Mouse (Mus musculus) skeletal muscle tissue, postnatal 0 days (tissue): Measurements from ENCODE around the gene Olfr1062. TPM values are rescaled to one million over a fixed set of nuclear protein-coding genes. Genes with fewer than 3 reads are reported as not detected.

Source experiments
- polyA plus RNA-seq: library from polyadenylated mRNA; unstranded; fragments of >200 nt; fragmentation: Nextera tagmentation; extraction: Ambion mirVana; gene quantifications from 2 replicates; pipeline ENCODE4 v1.2.1, GENCODE M21; 2015

Gene Olfr1062
- polyA plus RNA-seq, result not detected in 2 replicates

DNA sequence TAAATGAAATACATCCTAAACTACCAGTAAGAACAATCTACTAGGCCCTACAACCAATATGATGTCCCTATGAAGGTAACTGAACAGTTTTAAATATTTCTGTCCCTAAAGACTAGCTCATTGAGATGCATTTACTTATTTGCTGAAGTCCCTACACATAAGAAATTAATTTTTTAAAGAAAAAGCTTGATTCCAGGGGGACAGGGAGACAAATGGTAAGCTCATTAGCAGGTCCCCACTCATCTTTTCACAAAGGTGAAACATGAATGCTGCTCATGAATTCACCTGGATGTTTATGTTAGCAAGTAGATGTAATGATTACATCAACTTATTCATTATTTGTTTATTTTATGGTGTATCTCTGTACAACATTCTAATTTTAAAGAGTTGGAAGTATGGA, at the start of gene Olfr1062:
Gene Olfr1062 (minus strand): TSS at position 101 of the 400 bp plus-strand sequence.

GRCm38 (mm10) chr2:86456169-86456568, 29.6 kb upstream of the Olfr1062 start, which contains the start of gene Olfr1066:
Gene Olfr1066 (minus strand): TSS chr2:86456269.

DNA sequence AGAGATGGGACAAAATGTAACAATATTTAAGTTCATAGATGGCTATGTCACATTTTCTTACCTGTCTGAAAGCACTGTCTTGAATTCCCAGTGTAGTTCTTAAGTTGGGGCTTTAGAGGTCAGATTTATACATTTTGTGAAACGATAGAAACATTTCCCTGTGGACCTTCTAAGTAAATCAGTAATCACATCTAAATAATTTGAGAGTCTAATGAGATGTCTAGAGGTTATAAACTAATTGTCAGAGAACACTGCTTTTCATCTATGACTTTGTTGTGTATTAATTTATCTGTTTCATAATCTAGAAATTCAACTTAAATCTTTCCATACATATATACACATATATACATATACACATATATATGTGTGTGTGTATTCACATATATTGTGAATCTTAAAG, 23.9 kb upstream of the Olfr1062 start, which contains the start of gene Olfr1065:
Gene Olfr1065 (minus strand): TSS at position 101 of the 400 bp plus-strand sequence.

DNA sequence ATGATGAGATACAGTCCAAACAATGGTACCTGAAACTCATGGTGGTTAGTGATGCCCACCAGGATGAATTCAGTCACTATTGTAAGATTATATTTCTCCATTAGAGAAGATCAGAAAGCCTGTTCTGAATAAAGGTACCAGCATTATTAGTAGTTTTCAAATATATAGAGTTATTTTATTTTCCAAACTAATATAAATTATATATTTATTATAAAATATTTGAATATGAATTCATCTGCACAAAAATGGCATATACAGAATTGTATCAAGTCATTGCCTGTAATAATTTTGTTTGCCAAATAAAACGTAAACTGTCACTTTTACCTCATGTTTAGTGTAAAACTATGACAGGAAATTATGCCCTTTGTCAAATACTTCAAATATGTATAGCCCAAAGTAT, 12.6 kb downstream of the Olfr1062 start, which contains the start of gene Olfr1061:
Gene Olfr1061 (minus strand): TSS at position 101 of the 400 bp plus-strand sequence.

DNA sequence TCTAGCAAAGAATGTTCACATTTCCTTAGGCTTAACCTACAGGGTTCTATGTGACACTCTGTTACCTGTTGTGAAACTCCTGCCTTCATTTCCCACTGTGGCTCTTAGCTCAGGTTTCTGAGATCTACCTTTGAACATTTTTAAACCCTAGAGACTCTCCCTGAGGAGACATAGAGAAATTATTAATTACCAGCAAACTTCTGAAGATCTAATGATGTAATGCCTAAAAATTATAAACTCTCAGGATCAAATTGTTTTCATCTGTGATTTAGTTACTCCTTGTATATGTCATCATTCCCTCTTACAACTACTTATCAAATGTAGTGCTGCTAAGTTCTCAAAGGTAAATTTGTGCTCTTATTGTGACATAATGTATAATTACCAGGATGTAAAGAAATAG, 38.1 kb downstream of the Olfr1062 start, which contains the start of gene Olfr1058:
Gene Olfr1058 (minus strand): TSS at position 101 of the 400 bp plus-strand sequence.

DNA sequence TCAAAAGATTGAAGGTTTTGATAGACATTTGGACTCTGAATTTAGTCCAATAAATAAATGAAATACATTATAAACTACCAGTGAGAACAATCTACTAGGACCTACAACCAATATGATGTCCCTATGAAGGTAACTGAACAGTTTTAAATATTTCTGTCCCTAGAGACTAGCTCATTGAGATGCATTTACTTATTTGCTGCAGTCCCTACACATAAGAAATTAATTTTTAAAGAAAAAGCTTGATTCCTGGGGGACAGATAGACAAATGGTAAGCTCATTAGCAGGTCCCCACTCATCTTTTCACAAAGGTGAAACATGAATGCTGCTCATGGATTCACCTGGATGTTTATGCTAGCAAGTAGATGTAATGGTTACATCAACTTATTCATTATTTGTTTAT, 48.3 kb downstream of the Olfr1062 start, which contains the start of gene Olfr1057:
Gene Olfr1057 (minus strand): TSS at position 101 of the 400 bp plus-strand sequence.

Other genes starting within 250 kb of the Olfr1062 start
- not detected in 2 replicates for gene Olfr1044, start 248.9 kb downstream of the Olfr1062 start, polyA plus RNA-seq
- gene Olfr52, start 241.1 kb downstream of the Olfr1062 start, polyA plus RNA-seq, result not detected in 2 replicates
- gene Olfr1045, start 223.7 kb downstream of the Olfr1062 start, polyA plus RNA-seq, result not detected in 2 replicates
- gene Olfr1046, start 207.4 kb downstream of the Olfr1062 start, polyA plus RNA-seq, result not detected in 2 replicates
- gene Olfr1047, start 195.3 kb downstream of the Olfr1062 start, polyA plus RNA-seq, result not detected in 2 replicates
- not detected in 2 replicates for gene Olfr1048, start 186.5 kb downstream of the Olfr1062 start, polyA plus RNA-seq
- gene Olfr1049, start 168.4 kb downstream of the Olfr1062 start, polyA plus RNA-seq, result not detected in 2 replicates
- gene Olfr1051, start 147.7 kb downstream of the Olfr1062 start, polyA plus RNA-seq, result not detected in 2 replicates
- not detected in 2 replicates for gene Olfr1052, start 134.3 kb downstream of the Olfr1062 start, polyA plus RNA-seq
- gene Olfr1053, start 111.5 kb downstream of the Olfr1062 start, polyA plus RNA-seq, result not detected in 2 replicates
- gene Olfr1054, start 91.3 kb downstream of the Olfr1062 start, polyA plus RNA-seq, result not detected in 2 replicates
- gene Olfr1055, start 76.5 kb downstream of the Olfr1062 start, polyA plus RNA-seq, result not detected in 2 replicates
- gene Olfr1056, start 64.3 kb downstream of the Olfr1062 start, polyA plus RNA-seq, result not detected in 2 replicates
- not detected in 2 replicates for gene Olfr1057, start 48.4 kb downstream of the Olfr1062 start, polyA plus RNA-seq
- not detected in 2 replicates for gene Olfr1058, start 38.2 kb downstream of the Olfr1062 start, polyA plus RNA-seq
- not detected in 2 replicates for gene Olfr1061, start 12.7 kb downstream of the Olfr1062 start, polyA plus RNA-seq
- gene Olfr1065, start 23.8 kb upstream of the Olfr1062 start, polyA plus RNA-seq, result not detected in 2 replicates
- gene Olfr1066, start 29.5 kb upstream of the Olfr1062 start, polyA plus RNA-seq, result not detected in 2 replicates
- gene Olfr228, start 60.6 kb upstream of the Olfr1062 start, polyA plus RNA-seq, result not detected in 2 replicates
- gene Olfr1076, start 81.7 kb upstream of the Olfr1062 start, polyA plus RNA-seq, result not detected in 2 replicates
- not detected in 2 replicates for gene Olfr1079, start 115.7 kb upstream of the Olfr1062 start, polyA plus RNA-seq
- gene Olfr1080, start 131.5 kb upstream of the Olfr1062 start, polyA plus RNA-seq, result not detected in 2 replicates
- not detected in 2 replicates for gene Olfr1082, start 172.2 kb upstream of the Olfr1062 start, polyA plus RNA-seq
- not detected in 2 replicates for gene Olfr1084, start 213.0 kb upstream of the Olfr1062 start, polyA plus RNA-seq
- gene Olfr1085, start 235.3 kb upstream of the Olfr1062 start, polyA plus RNA-seq, result not detected in 2 replicates